Mouse (Mus musculus) CD8-positive naive resting alpha-beta T cell, adult 57 days (primary cell): ENCODE measurements around the gene Nt5c. TPM values are rescaled to one million over a fixed set of nuclear protein-coding genes. Genes with fewer than 3 reads are reported as not detected.

Experiments used
- total RNA-seq: library from RNA; stranded (reverse); gene quantifications from one replicate; pipeline ENCODE4 v1.2.4, GENCODE M21; 2023

Nt5c gene
- 116 TPM for total RNA-seq

DNA sequence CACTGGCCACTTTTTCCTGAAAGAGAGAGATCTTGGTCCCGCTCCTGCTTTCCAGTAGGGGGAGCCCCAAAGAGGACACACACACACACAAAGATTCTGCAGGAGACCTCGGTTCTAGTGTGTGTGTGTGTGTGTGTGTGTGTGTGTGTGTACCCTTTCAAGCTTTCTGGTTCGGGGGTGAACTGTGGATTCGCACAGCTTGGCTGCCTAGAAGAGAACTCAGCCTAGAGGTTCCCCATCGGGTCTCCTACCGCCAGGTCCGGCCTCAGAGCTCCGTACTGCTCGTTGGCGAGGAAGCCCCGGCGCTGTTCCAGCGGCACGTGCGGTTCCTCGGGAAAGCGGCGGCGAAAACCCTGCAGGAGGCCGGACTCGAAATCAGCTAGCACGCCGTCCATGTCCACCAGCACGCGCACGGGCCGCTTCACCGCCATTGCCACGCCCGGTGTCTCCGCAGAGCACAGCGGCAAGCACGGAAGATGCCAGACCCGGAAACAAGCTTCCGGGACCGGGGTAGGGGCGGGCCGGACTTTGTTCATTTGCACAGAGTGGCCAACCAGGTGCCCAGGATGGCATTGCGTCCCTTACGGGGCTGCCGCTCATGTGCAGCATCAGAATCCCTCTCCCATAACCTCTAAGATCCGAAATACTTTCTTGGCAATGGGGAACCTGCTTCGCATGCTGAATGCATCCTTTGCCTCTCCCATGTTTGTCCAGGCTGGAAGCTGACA lies at the start of gene Nt5c:
Gene Nt5c, minus strand, starts transcription at position 507 of the 728 bp plus-strand sequence.

DNA sequence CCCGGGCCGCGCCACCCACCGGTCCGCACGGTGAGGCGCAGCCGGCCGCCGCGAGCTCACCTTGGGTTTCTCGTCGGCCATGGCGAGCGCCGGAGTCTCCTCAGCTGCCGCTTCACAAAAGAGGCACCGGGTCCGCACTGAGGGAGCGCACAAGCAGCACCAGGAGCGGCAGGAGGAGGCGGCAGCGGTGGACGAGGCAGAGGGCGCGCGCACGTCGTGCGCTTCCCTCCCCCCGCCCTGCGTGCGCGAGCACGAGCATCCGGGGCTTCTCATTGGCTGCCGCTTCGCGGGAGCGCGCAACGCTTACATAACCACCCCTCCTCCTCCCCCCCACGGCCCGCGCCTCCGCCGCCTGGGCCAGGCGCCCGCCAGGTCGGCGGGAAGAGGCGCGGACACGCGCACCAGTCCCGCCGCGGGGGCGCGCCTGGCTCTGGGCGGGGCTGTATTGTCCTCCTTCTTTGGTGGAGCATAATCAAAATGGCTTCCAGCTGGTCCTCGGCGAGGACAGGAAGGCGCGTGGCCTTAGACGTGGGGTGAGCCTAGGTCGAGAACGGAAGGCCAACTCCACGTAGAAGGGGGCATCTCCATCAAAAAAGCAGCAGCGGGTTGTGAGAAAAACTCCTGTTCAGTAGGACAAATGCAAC lies 44.5 kb upstream of the Nt5c start, which contains the start of gene Sumo2:
Gene Sumo2, minus strand, starts transcription at position 239 of the 644 bp plus-strand sequence.

DNA sequence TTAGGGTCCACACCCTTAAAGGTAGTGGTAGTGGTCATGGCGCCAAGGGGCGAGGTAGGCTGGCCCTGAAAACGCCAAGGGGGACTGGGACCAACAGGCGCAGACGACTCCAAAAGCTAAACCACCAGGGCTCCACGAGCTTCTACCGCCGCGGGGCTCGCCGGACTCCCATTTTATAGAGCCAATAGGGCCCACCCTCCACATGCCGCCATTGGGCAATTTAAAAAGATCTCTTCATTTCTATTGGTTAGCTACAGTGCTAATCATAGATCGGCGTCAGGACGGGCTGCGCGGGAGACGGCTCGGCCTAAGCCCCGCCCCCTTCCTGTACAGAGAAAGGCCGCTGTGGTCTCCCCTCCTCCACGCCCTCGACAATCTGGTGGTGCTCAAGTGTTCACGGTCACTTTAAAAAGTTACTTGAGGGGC lies 22.6 kb upstream of the Nt5c start, which contains the start of gene Jpt1:
Gene Jpt1, minus strand, starts transcription at position 150 of the 426 bp plus-strand sequence.

DNA sequence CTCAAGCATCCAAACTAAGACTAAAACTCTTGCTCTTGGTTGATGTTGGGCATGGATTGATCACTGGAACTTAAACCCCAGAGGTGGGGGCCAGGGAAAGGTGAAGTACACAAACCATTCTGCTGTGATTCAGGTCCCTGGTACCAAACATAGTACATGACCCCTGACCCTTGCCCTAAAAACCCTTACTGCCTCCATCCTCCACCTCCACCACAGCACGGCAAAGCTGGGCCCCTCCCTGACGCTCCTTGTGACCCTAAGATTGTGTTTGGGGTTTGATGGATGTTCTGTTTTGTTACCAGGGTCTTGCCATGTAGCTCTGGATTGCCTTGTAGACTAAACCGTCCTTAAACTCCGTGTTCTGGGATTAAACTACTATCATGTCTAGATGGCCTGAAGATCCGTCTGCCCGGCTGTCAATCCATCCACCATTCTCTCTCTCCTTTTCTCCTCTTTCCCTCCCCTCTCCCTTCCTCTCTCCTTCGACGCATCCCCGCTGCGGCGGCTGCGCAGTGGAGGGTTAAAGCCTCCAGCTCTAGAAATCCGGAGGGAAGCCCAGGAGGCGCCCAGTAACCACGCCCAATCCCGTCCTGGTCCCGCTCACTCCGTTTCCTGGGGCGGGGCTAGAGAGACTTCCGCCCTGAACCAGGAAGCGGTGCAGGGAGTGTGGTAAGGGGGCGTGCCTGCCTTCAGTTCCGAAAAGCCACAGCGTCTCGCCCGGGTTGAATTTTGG lies 16.5 kb downstream of the Nt5c start, which contains the start of gene Armc7:
Gene Armc7, plus strand, starts transcription at position 643 of the 733 bp plus-strand sequence.

DNA sequence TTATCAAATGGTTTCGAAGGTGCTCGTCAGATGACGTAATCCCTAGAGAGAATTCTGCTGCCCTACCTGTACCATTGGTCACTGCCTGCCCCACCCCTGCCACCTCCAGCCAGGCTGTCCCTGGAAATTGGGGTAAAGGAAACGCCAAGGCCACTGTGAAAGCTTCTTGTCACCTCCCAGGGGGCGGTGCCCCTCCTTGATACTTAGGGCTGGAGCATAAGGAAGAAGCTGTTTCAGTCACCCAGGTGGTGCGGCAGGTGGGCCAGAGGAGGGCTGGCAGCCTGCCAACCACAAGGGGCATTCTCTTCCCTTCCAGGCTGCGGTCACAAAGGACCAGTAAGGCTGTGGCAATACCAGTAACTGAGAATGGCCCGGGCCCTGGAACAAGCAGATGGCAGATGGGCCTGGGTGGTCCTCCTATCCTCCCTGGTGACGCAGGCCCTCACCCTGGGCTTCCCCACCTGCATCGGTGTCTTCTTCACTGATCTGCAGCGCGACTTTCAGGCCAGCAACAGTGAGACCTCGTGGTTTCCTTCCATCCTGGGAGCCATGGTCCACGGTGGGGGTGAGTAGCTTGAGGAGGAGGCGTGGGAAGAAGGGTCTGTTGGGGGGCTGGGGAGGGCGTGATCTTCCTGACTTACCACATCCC lies 29.3 kb downstream of the Nt5c start, which contains the start of gene Slc16a5:
Gene Slc16a5, plus strand, starts transcription at position 232 of the 649 bp plus-strand sequence.

Other genes with a start within 250 kb of the Nt5c start
- gene Grin2c, start 224.6 kb downstream of the Nt5c start, total RNA-seq: not detected
- 19.3 TPM for gene Fdxr, start 214.8 kb downstream of the Nt5c start, total RNA-seq
- 0.67 TPM for gene Fads6, start 194.2 kb downstream of the Nt5c start, total RNA-seq
- not detected for gene Otop2, start 184.7 kb downstream of the Nt5c start, total RNA-seq
- not detected for gene Ush1g, start 169.8 kb downstream of the Nt5c start, total RNA-seq
- not detected for gene Otop3, start 157.1 kb downstream of the Nt5c start, total RNA-seq
- gene Hid1, start 124.1 kb downstream of the Nt5c start, total RNA-seq: 54.9 TPM
- gene Cdr2l, start 109.9 kb downstream of the Nt5c start, total RNA-seq: 3.3 TPM
- gene Mrpl58, start 88.1 kb downstream of the Nt5c start, total RNA-seq: 129 TPM
- gene Atp5h, start 71.9 kb downstream of the Nt5c start, total RNA-seq: 249 TPM
- 47.0 TPM for gene Kctd2, start 71.7 kb downstream of the Nt5c start, total RNA-seq
- gene Trim80, start 51.3 kb downstream of the Nt5c start, total RNA-seq: not detected
- 23.5 TPM for gene Slc16a5, start 29.4 kb downstream of the Nt5c start, total RNA-seq
- 44.8 TPM for gene Armc7, start 16.2 kb downstream of the Nt5c start, total RNA-seq
- gene Jpt1, start 22.5 kb upstream of the Nt5c start, total RNA-seq: 225 TPM
- 234 TPM for gene Sumo2, start 44.4 kb upstream of the Nt5c start, total RNA-seq
- 67.9 TPM for gene Nup85, start 72.6 kb upstream of the Nt5c start, total RNA-seq
- 33.5 TPM for gene Mrps7, start 112.1 kb upstream of the Nt5c start, total RNA-seq
- gene Gga3, start 112.2 kb upstream of the Nt5c start, total RNA-seq: 135 TPM
- 65.7 TPM for gene Mif4gd, start 121.1 kb upstream of the Nt5c start, total RNA-seq
- 48.1 TPM for gene Slc25a19, start 136.4 kb upstream of the Nt5c start, total RNA-seq
- 108 TPM for gene Grb2, start 216.7 kb upstream of the Nt5c start, total RNA-seq